Mouse (Mus musculus) lung, adult 2 months (tissue): ENCODE results near the gene Htra1.

ENCODE experiments used
- CTCF ChIP-seq: fragments of 200-500 bp; IDR thresholded peaks from 2 replicates; pipeline ENCODE4 v1.5.1; 2011; ENCODE audit warnings: mild to moderate bottlenecking, low read length, control low read depth; ENCODE audit not compliant: insufficient read depth
- POLR2A ChIP-seq: fragments of 200-500 bp; IDR thresholded peaks from 2 replicates; pipeline ENCODE4 v1.6.1; 2011; ENCODE audit warnings: low read depth, mild to moderate bottlenecking, control low read depth, low read length, borderline replicate concordance; ENCODE audit errors: extremely low read depth

- TF ChIP-seq POLR2A (no peak), CTCF (no peak)
These were observed 12.8 kb downstream of the Htra1 start for GRCm38 (mm10) chr7:130948563-130949208.
